Mouse (Mus musculus) MEL (cell line): ENCODE results near the gene Rps6ka1. TPM values are rescaled to one million over a fixed set of nuclear protein-coding genes. Genes with fewer than 3 reads are reported as not detected.

ENCODE experiments used
- DNase-seq: peaks from one replicate; pipeline ENCODE4 v3.0.0; 2011; ENCODE audit warnings: low read depth, low spot score
- H3K27ac ChIP-seq: 2 replicates; pipeline ENCODE4 v1.5.1; 2012; ENCODE audit warnings: low read depth, mild to moderate bottlenecking, control low read depth, low read length, moderate library complexity; ENCODE audit not compliant: control insufficient read depth
- H3K27me3 ChIP-seq, 2 experiments: fragments of 150-350 bp in 1 of 2; sonication (generic) in 1 of 2; 2 replicates each; pipeline ENCODE4 v1.6.1; 2012; ENCODE audit warnings: low read length in 2 of 2, mild to moderate bottlenecking in 2 of 2, improper control_type of control experiment in 1 of 2, moderate library complexity in 1 of 2; ENCODE audit not compliant: insufficient read depth in 2 of 2, control insufficient read depth in 1 of 2
- H3K36me3 ChIP-seq, 2 experiments: 2 replicates each; pipeline ENCODE4 v1.6.1; 2012 to 2014; ENCODE audit warnings: low read length in 2 of 2, improper control_type of control experiment in 1 of 2, inconsistent platforms in 1 of 2, mild to moderate bottlenecking in 1 of 2; ENCODE audit not compliant: insufficient read depth in 2 of 2, control insufficient read depth in 1 of 2
- H3K4me1 ChIP-seq, 2 experiments: fragments of 150-350 bp in 1 of 2; sonication (generic) in 1 of 2; 2 replicates each; pipeline ENCODE4 v1.6.1; 2012; ENCODE audit warnings: low read length in 2 of 2, improper control_type of control experiment in 1 of 2, mild to moderate bottlenecking in 1 of 2; ENCODE audit not compliant: insufficient read depth in 2 of 2, control insufficient read depth in 1 of 2
- H3K4me3 ChIP-seq, 2 experiments: fragments of 150-350 bp in 1 of 2; sonication (generic) in 1 of 2; 2 replicates each; pipeline ENCODE4 v1.5.1; 2012; ENCODE audit warnings: low read depth in 2 of 2, low read length in 2 of 2, mild to moderate bottlenecking in 2 of 2, moderate library complexity in 2 of 2, control low read depth in 1 of 2, improper control_type of control experiment in 1 of 2; ENCODE audit not compliant: control insufficient read depth in 1 of 2, insufficient read depth in 1 of 2
- H3K79me2 ChIP-seq: 2 replicates; pipeline ENCODE4 v1.6.1; 2012; ENCODE audit warnings: mild to moderate bottlenecking, low read length, moderate library complexity; ENCODE audit not compliant: control insufficient read depth, poor library complexity, insufficient read depth
- H3K9ac ChIP-seq: 2 replicates; pipeline ENCODE4 v1.6.1; 2012; ENCODE audit warnings: low read depth, mild to moderate bottlenecking, control low read depth, low read length, moderate library complexity; ENCODE audit not compliant: control insufficient read depth, poor library complexity, severe bottlenecking
- H3K9me3 ChIP-seq: fragments of 150-350 bp; sonication (generic); replicated peaks from 2 replicates; pipeline ENCODE4 v1.6.1; 2012; ENCODE audit warnings: mild to moderate bottlenecking, low read length, improper control_type of control experiment, moderate library complexity; ENCODE audit not compliant: insufficient read depth
- CHD2 ChIP-seq: IDR thresholded peaks from 2 replicates; pipeline ENCODE4 v1.6.1; 2011; ENCODE audit warnings: low read length, improper control_type of control experiment
- CTCF ChIP-seq, 3 experiments: IDR thresholded peaks in 2 of 3; conservative IDR thresholded peaks in 1 of 3; 2 replicates each; pipeline ENCODE4 v1.5.1; 2011 to 2012; ENCODE audit warnings: low read length in 3 of 3, low read depth in 2 of 3, mild to moderate bottlenecking in 2 of 3, improper control_type of control experiment in 1 of 3, inconsistent platforms in 1 of 3, mixed read lengths in 1 of 3, moderate library complexity in 1 of 3; ENCODE audit not compliant: control insufficient read depth in 1 of 3, insufficient read depth in 1 of 3, poor library complexity in 1 of 3, severe bottlenecking in 1 of 3
- E2F4 ChIP-seq: IDR thresholded peaks from 2 replicates; pipeline ENCODE4 v1.6.1; 2011; ENCODE audit warnings: low read depth, low read length, improper control_type of control experiment, borderline replicate concordance
- EP300 ChIP-seq, 2 experiments: IDR thresholded peaks; 2 replicates each; pipeline ENCODE4 v1.6.1; 2011; ENCODE audit warnings: improper control_type of control experiment in 2 of 2, low read length in 2 of 2, low read depth in 1 of 2, mild to moderate bottlenecking in 1 of 2
- ETS1 ChIP-seq: IDR thresholded peaks from 2 replicates; pipeline ENCODE4 v1.6.1; 2012; ENCODE audit warnings: low read depth, mild to moderate bottlenecking, inconsistent platforms, low read length, improper control_type of control experiment, moderate library complexity
- GABPA ChIP-seq: IDR thresholded peaks from 2 replicates; pipeline ENCODE4 v1.6.1; 2012; ENCODE audit warnings: low read depth, mild to moderate bottlenecking, inconsistent platforms, low read length, improper control_type of control experiment, moderate library complexity
- GATA1 ChIP-seq: IDR thresholded peaks from 2 replicates; pipeline ENCODE4 v1.6.1; 2011; ENCODE audit warnings: low read depth, low read length, improper control_type of control experiment
- HCFC1 ChIP-seq: IDR thresholded peaks from 2 replicates; pipeline ENCODE4 v1.6.1; 2012; ENCODE audit warnings: low read depth, mild to moderate bottlenecking, inconsistent platforms, low read length, improper control_type of control experiment, moderate library complexity
- MAFK ChIP-seq: IDR thresholded peaks from 2 replicates; pipeline ENCODE4 v1.6.1; 2011; ENCODE audit warnings: low read depth, mild to moderate bottlenecking, low read length, improper control_type of control experiment, borderline replicate concordance
- MYB ChIP-seq: IDR thresholded peaks from 2 replicates; pipeline ENCODE4 v1.6.1; 2011; ENCODE audit warnings: mild to moderate bottlenecking, low read depth, low read length, improper control_type of control experiment
- MYC ChIP-seq: IDR thresholded peaks from 2 replicates; pipeline ENCODE4 v1.6.1; 2011; ENCODE audit warnings: low read depth, mild to moderate bottlenecking, low read length, improper control_type of control experiment, moderate library complexity
- NRF1 ChIP-seq: IDR thresholded peaks from 2 replicates; pipeline ENCODE4 v1.6.1; 2014; ENCODE audit warnings: low read depth, mild to moderate bottlenecking, inconsistent platforms, low read length, improper control_type of control experiment, moderate library complexity; ENCODE audit not compliant: poor library complexity, insufficient read depth, severe bottlenecking
- POLR2AphosphoS2 ChIP-seq: IDR thresholded peaks from 2 replicates; pipeline ENCODE4 v1.6.1; 2011; ENCODE audit warnings: low read length, improper control_type of control experiment
- POLR2AphosphoS5 ChIP-seq: IDR thresholded peaks from 2 replicates; pipeline ENCODE4 v1.6.1; 2012; ENCODE audit warnings: low read depth, borderline replicate concordance, mild to moderate bottlenecking, inconsistent platforms, low read length, moderate library complexity, mixed read lengths
- RAD21 ChIP-seq: IDR thresholded peaks from 2 replicates; pipeline ENCODE4 v1.6.1; 2011; ENCODE audit warnings: mild to moderate bottlenecking, low read depth, low read length, improper control_type of control experiment
- RCOR1 ChIP-seq: IDR thresholded peaks from 2 replicates; pipeline ENCODE4 v1.6.1; 2012; ENCODE audit warnings: low read depth, mild to moderate bottlenecking, inconsistent platforms, low read length, improper control_type of control experiment
- SMC3 ChIP-seq: IDR thresholded peaks from 2 replicates; pipeline ENCODE4 v1.6.1; 2011; ENCODE audit warnings: low read depth, low read length, improper control_type of control experiment
- TAL1 ChIP-seq: IDR thresholded peaks from 2 replicates; pipeline ENCODE4 v1.6.1; 2012; ENCODE audit warnings: mild to moderate bottlenecking, inconsistent platforms, low read length, moderate library complexity, mixed read lengths
- TBP ChIP-seq: IDR thresholded peaks from 2 replicates; pipeline ENCODE4 v1.8.0; 2011; ENCODE audit warnings: low read depth, low read length, improper control_type of control experiment
- UBTF ChIP-seq: IDR thresholded peaks from 2 replicates; pipeline ENCODE4 v1.6.1; 2012; ENCODE audit warnings: low read depth, mild to moderate bottlenecking, inconsistent platforms, low read length, improper control_type of control experiment, moderate library complexity, borderline replicate concordance; ENCODE audit not compliant: insufficient read depth
- USF1 ChIP-seq: IDR thresholded peaks from 2 replicates; pipeline ENCODE4 v1.6.1; 2014; ENCODE audit warnings: low read depth, mild to moderate bottlenecking, inconsistent platforms, low read length, improper control_type of control experiment, moderate library complexity
- USF2 ChIP-seq, 2 experiments: IDR thresholded peaks; 2 replicates each; pipeline ENCODE4 v1.6.1; 2011 to 2012; ENCODE audit warnings: improper control_type of control experiment in 2 of 2, low read length in 2 of 2, borderline replicate concordance in 1 of 2, inconsistent platforms in 1 of 2, low read depth in 1 of 2, mild to moderate bottlenecking in 1 of 2; ENCODE audit not compliant: insufficient read depth in 1 of 2
- ZMIZ1 ChIP-seq: IDR thresholded peaks from 2 replicates; pipeline ENCODE4 v1.6.1; 2012; ENCODE audit warnings: low read depth, mild to moderate bottlenecking, inconsistent platforms, low read length, improper control_type of control experiment, moderate library complexity
- ZNF384 ChIP-seq: IDR thresholded peaks from 2 replicates; pipeline ENCODE4 v1.6.1; 2012; ENCODE audit warnings: low read depth, mild to moderate bottlenecking, inconsistent platforms, low read length, improper control_type of control experiment
- polyA plus RNA-seq, 2 experiments: library from polyadenylated mRNA; stranded (reverse) in 1 of 2; unstranded in 1 of 2; fragments of >175 nt in 1 of 2; fragments of >200 nt in 1 of 2; gene quantifications; 2 replicates each; pipeline versions ENCODE4 v1.2.1 to v1.2.4; 2012; ENCODE audit warnings: low replicate concordance in 2 of 2, low read depth in 1 of 2; ENCODE audit not compliant: insufficient read length in 2 of 2, insufficient read depth in 1 of 2, missing spikeins in 1 of 2
- total RNA-seq: library from RNA; depleted of rRNA; stranded (reverse); fragments of 300-350 nt; gene quantifications from 2 replicates; pipeline ENCODE4 v1.2.3, GENCODE M21; 2012

Rps6ka1 gene
- total and polyA plus RNA-seq, 3 experiments: 45.3 to 68.9 TPM; not detected in 1

DNA sequence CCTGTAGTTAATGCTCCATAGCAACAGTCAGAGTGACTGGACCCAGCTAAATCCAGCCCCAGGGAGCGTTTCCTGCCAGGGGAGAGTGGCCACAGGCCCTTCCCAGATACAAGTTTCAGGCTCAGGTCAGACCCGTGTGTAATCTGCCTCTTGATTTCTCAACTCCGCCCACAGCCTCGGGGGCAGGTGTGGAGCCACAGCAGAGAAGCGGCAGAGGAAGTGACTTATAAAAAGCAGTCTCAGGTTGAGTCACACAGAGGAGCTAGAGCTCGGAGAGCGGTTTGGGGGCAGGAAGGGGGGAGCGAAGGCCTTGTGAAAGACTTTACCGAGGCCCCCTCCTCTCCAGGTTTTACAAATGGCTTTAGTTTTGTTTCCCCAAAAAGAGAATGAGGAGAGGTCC is 46.6 kb downstream of the Rps6ka1 start:
- peaks cover 2 to 14% of the 10 kb centered on the region in 2 experiments; a peak in 3 of 4 replicates for H3K4me1 ChIP-seq
- H3K36me3 ChIP-seq: peaks cover 0 to 2% of the 10 kb centered on the region in 2 experiments; a peak in 2 of 4 replicates
- H3K27me3 ChIP-seq: no peaks in the 10 kb centered on the region
- no peak overlapping the region for H3K27ac ChIP-seq
- DNase-seq: peak; percentile 69
- H3K9ac ChIP-seq: peak overlapping the region; percentile 21; the same call in 1 of the 2 replicates
- peak overlapping the region in 1 of 2 experiments; percentile 15; a peak in 1 of 4 replicates for H3K4me3 ChIP-seq
- TF ChIP-seq MAFK (no peak), HCFC1 (no peak), GATA1 (no peak), ETS1 (no peak), ZNF384 (no peak), POLR2AphosphoS5 (no peak), RCOR1 (no peak), MYC (no peak), RAD21 (no peak), POLR2AphosphoS2 (no peak), TBP (no peak), NRF1 (no peak), TAL1 (no peak), E2F4 (no peak)
- H3K9me3 ChIP-seq: no peaks in the 10 kb centered on the region
- H3K79me2 ChIP-seq: no peaks in the 10 kb centered on the region

GRCm38 (mm10) chr4:133840501-133840900 is 47.1 kb downstream of the Rps6ka1 start:
- no peak overlapping the region for H3K27ac ChIP-seq
- TF ChIP-seq CTCF (IDR thresholded peaks at IDR 0.05 in 2 of 3, conservative IDR thresholded peaks at IDR 0.05 in 1 of 3; ENCODE audit: control insufficient read depth in 1 of 3, insufficient read depth in 1 of 3, low read depth in 2 of 3, low read length in 3 of 3, poor library complexity in 1 of 3, severe bottlenecking in 1 of 3): peak; percentile 9 to 18 (median 12); a peak in 3 of 6 replicates
- no peak for TF ChIP-seq POLR2AphosphoS2

GRCm38 (mm10) chr4:133839385-133839826 is 48.2 kb downstream of the Rps6ka1 start:
- Histone ChIP-seq H3K27me3 (no peaks in the 10 kb centered on the region), H3K9me3 (no peaks in the 10 kb centered on the region), H3K36me3 (peaks cover 0 to 2% of the 10 kb centered on the region in 2 experiments; a peak in 2 of 4 replicates), H3K9ac (no peak overlapping the region), H3K4me1 (peaks cover 2 to 14% of the 10 kb centered on the region in 2 experiments; a peak in 3 of 4 replicates), H3K4me3 (no peak overlapping the region), H3K79me2 (no peaks in the 10 kb centered on the region), H3K27ac (no peak overlapping the region)
- peak; percentile 50 for DNase-seq
- TF ChIP-seq NRF1: no peak
- TF ChIP-seq MYB: no peak
- no peak for TF ChIP-seq UBTF
- TF ChIP-seq CHD2: no peak
- TF ChIP-seq USF2 (IDR thresholded peaks at IDR 0.05; ENCODE audit: borderline replicate concordance in 1 of 2, insufficient read depth in 1 of 2, low read depth in 1 of 2, low read length in 2 of 2): no peak
- peak; percentile 60; the same call in 1 of the 2 replicates for TF ChIP-seq ZNF384
- no peak for TF ChIP-seq MYC
- no peak for TF ChIP-seq GABPA
- TF ChIP-seq EP300 (IDR thresholded peaks at IDR 0.05; ENCODE audit: low read depth in 1 of 2, low read length in 2 of 2): no peak
- TF ChIP-seq E2F4: no peak
- peak; percentile 45; the same call in 1 of the 2 replicates for TF ChIP-seq SMC3
- TF ChIP-seq USF1: no peak
- TF ChIP-seq CTCF (IDR thresholded peaks at IDR 0.05 in 2 of 3, conservative IDR thresholded peaks at IDR 0.05 in 1 of 3; ENCODE audit: control insufficient read depth in 1 of 3, insufficient read depth in 1 of 3, low read depth in 2 of 3, low read length in 3 of 3, poor library complexity in 1 of 3, severe bottlenecking in 1 of 3): peak; percentile 61 to 80 (median 70)
- TF ChIP-seq ZMIZ1: no peak
- TF ChIP-seq RAD21: peak; percentile 10; the same call in 1 of the 2 replicates
- peak; percentile 77; the same call in 1 of the 2 replicates for TF ChIP-seq MAFK

More at GRCm38 (mm10) chr4:133840501-133840900, 47.1 kb downstream of the Rps6ka1 start:
- H3K9ac ChIP-seq: no peak overlapping the region
- H3K79me2 ChIP-seq: no peaks in the 10 kb centered on the region
- no peak overlapping the region for H3K4me3 ChIP-seq
- H3K36me3 ChIP-seq: peaks cover 0 to 2% of the 10 kb centered on the region in 2 experiments; a peak in 2 of 4 replicates
- H3K4me1 ChIP-seq: peaks cover 2 to 14% of the 10 kb centered on the region in 2 experiments; a peak in 3 of 4 replicates
- H3K27me3 ChIP-seq: no peaks in the 10 kb centered on the region
- H3K9me3 ChIP-seq: no peaks in the 10 kb centered on the region
- no peak for DNase-seq
